Mouse (Mus musculus) mesoderm, embryonic 11.5 days (tissue): ENCODE results near the gene Fmo6.

Experiments used
- DNase-seq: peaks from one replicate; pipeline ENCODE4 v3.0.0-alpha.2; 2012; ENCODE audit warnings: low read depth, low spot score

Fmo6 gene

DNA sequence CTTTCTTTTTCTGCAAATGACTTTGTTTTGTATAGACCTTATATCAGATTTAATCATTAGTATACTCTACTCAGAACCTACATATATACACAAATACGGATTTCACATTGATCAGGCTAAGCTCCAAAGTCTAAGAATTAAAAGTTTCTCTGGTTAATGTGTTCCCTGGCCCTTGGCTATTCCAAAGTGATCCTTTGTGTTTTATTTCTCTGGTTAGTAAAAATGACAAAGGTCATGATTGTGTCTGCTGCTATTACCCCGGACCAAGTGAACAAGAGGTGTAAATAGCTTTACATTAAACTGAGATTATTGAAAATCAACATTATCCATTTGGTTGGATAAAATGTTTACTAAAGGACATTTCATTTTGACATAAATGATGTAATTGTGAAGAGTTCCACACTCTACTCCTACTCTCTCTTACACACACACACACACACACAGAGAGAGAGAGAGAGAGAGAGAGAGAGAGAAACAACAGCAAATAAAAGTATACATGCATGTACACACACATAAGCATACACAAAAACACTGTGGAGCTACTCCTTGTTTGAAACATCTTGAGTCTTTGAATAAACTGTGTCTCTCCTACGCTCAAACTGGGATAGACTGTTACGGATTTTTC, 22.3 kb downstream of the Fmo6 start:
- DNase-seq, result no peak

DNA sequence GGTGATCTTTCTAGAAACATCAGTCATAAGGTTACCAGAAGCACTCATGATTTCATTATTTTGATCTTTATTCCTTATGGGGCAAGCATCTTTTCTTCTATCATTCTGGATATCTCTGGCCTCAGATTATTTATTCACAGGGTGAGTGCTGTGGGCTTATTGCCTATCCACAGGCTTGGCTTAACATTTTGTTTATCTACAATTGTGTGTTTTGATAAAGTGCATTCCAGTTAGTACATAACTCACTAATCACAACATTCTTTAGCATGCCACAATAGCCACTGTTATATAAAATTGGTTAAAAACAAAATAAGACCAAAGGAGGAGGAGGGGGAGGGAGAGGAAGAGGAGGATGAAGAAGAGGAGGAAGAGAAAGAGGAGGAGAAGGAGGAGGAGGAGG, 25.2 kb downstream of the Fmo6 start:
- no peak for DNase-seq

DNA sequence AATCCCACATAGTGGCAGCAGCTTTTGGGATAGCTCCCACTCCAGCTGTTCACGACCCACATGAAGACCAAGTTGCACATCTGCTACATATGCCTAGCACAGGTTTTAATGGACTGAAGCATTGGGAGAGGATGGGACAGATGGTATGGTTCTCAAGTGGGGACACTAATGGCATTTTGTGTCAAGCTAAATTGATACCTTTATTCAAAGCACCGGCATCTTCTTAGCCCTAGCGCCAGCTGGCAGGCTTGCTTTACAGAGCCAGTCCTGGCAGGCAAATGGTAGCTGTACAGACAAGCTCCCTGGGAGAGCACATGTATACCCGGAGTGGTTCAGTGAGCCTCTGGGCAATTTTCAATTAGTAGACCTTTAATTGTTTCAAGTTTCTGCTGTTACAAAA, 35.4 kb downstream of the Fmo6 start:
- DNase-seq, result no peak

DNA sequence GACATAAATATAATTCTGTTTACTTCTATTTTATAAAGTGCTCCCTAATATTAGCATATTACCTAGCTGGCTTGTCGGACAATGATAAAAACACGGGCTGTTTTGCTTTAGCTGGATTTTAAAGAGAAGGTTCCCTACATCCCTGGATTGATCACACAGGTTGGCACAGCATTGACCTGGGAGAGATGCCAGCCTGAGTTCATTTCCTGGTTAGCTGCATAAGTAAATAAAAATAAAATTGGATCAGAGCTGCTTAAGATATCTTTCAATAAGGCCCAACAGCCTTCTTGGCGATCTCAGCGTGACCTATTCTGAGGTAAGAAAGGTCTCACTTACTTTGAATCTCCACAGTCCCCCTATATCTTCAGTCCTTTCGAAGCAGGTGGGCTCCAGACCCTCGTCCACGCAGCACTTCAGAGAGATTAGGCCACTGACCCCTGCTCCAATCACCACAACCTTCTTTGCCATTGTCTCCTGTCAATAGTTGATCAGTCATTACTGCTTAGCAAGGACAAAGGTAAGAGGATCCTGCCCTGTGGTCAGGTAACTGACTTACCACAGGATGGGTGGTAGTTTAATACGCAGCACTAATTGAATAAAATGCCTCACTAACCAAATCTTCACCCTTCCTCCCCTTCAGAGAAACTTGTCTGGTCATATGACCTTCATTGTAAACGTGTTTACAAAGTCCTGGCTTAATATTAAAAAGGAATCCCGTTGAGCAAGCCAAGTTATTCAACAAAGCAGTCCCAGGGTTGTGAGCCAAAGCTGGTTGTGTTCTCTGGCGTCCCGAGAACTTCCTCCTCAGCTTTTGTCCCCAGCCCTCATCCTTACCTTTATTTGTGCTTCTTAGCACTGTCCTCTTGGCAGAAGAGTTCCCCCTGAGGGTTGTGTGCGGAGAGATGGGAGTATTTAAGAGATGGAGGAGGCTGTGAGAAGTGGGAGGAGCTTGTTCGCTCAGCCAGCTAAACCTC, 39.2 kb downstream of the Fmo6 start, which contains the start of gene Fmo2:
Gene Fmo2, minus strand, starts transcription at position 889 of the 974 bp plus-strand sequence.
- DNase-seq, result no peak

DNA sequence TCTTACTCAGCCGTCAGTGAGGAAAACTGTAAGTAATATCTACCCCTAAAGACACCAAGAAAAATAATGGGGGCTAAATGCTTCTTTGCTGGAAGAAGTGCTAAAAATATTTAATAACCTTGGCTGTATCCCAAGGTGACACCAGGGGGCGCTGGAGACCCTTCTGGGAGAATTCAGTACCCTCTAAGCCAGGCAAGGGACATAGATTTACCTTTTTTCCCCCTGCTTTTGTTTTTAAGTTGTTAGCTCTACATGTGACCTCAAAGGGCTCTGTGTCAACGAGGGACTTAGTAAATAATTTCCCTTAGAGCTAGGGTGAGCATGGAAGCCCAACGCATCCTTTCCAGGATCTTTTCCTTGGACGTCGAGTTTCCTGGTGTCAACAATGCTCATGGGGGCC, 41.4 kb downstream of the Fmo6 start:
- peak; percentile 74 for DNase-seq

DNA sequence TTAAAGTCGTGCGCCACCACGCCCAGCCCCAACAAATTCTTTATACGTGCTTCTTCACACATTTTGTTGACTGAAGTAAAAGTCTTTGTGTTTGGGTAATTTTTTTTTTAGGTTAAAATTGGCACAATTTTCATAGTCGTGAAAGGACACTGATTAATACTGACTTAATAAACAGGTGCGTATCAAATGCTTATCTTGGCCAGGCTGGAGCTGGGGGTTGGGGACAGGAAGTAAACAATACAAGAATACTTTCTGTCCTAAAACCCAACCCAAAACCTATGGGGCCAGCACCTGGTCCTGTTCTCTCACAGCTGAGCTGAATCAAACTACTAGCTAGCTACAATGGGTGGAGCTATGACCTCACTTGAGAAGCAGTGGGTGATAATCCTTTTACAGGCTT, 44.3 kb downstream of the Fmo6 start:
- no peak for DNase-seq

DNA sequence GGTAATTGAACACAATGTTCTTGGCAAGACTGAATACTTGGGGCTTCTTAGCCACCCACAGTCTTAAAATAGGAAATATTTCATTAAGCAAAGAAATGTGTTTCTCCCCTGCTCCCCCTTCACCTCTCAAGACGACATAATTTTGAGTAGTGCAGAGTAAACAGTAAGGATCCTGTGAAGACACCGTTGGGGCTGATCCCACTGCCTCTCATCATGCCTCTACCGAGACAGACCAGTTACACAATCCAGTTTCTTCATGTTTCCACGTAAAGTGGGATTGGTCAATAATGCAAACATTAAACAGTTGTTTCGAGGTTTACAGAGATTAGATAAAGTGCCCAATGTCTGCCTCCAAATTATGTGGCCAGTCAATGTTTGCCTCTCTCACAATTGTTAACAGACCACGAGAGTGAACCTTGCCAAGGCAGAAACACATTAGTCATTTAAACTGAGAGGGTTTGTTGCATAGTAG, 45.3 kb downstream of the Fmo6 start:
- no peak for DNase-seq

DNA sequence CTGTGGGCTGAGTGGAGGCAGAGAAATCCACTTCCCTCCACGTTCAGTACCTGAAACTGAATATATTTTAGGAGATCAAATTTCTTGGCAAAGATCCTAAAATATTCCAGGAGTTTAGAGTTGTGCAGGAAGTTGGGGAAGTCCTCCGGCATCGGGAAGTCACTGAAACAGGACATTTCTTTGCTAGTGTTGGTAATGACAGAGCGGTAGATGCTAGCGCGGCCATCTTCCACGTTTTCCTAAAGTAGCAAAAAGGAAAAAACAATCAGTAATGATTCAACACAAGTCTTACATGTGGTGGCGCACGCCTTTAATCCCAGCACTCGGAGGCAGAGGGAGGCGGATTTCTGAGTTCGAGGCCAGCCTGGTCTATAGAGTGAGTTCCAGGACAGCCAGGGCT, 48.7 kb downstream of the Fmo6 start:
- DNase-seq, result no peak

DNA sequence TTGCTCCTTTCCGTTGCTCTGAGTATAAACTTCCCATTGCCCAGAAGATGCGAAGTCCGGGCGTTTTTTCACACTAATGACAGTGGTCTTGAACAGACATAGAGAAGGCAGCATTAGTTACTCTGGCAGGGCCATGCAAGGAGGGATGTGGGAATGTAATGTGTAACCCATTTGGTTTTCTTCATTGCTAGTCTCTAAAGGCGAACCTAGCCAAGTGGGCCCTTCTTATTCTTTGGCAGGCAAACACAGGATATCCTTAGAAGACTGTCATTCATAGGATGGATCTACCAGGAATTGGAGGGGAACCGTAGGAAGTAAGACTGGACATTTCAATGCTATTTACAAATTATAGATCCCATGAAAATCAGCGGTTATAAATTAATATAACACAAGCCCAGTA, 49.7 kb downstream of the Fmo6 start:
- no peak for DNase-seq

DNA sequence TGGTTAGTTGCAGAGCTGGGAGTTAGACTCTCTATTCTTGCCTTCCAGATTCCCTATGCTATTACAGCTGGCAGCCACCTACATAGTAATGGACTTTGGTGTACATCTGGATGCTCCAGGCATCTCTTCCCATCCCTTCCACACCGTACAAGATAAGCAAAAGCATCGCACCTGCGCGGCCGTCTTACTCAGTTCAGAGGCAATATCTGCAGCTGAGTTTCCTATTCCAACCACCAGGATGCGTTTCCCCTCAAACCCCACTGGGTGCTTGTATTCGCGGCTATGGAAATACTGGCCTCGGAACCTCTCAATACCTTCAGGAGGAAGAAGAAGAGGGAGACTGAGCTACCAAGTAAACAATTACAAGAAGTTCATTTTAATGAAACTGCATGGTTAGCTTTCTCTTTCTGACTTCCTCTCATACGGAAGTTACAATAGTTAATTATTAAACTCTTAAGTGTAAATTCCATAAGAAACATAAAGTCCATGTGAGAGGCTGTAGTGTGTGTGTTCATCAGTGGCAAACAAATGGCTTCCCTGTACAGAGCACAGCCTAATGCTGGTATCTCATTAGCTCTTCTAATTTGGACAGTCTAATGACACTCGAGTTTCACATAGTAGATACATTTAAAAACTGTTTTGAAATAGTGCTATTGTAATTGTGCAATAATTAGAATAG, 51.0 kb downstream of the Fmo6 start:
- DNase-seq, result no peak

DNA sequence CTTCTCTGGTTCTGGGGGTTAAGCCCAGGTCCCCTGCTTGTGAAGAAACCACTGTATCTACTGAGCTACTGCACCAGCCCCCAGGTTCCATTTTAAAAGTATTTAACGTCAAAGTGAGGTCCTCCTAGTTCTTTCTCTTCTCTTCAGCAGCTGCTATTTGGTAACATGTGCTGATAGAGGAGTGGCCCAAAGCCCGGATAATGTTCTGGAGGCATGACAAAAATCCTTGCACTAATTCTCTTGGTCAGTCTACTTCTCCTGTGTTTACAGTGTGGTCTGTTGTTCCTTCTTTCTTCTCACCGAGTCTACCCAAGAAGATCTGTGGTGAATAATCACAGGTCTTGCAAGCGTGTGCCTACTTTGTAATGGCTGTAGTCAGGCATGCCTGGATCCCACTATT, 54.6 kb downstream of the Fmo6 start:
- no peak for DNase-seq

DNA sequence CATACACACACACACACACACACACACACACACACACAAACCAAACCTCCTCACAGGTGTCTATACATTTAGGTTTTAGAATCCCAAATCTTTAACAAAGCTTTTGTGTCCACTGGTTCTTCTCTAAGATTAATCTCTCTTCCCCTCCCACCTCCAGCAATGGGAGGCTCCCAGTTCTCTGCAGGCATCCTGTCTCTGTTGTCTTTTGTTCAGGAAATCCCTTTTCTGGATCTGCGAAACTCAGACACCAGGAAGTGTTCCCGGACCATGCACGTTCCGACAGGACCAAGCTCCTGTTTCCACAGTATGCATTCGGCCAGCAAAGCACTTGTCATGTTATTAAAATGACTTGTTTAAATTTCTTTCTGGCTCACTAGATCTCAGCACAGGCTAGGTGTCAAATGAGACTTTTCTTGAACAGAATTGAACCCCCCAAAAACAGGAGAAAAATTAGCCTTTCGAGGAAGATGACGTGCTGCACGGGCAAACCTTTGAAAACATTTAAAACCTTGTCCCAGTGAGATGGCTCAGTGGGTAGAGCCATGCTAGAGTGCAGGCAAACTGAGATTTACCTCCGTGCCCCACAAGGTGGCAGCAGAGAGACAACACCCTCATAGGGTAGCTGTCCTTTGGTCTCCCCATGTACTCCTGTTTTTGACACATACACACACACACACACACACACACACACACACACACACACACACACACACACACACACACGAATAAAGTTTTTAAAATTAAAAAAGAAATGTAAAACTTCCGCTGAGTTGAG, 57.5 kb downstream of the Fmo6 start:
- peak; percentile 27 for DNase-seq

DNA sequence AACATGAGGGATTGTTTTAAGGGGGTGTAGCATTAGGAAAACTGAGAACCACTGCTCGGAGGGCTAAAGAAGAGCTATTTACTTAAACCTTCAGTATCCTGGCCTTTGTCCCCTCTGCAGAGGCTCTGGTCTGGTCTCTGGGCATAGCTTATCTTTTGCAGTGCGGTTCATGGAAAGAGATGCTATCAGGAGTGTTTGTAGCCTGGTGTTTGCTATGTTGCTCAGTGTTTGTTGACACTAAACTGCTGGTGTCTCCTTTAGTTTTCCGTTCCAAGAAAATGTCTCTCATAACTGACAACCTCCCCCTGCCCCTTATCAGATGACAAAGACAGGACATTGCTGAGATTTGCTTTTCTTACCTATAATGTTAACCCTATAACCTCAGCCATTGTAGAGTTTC, 62.2 kb downstream of the Fmo6 start:
- no peak for DNase-seq

DNA sequence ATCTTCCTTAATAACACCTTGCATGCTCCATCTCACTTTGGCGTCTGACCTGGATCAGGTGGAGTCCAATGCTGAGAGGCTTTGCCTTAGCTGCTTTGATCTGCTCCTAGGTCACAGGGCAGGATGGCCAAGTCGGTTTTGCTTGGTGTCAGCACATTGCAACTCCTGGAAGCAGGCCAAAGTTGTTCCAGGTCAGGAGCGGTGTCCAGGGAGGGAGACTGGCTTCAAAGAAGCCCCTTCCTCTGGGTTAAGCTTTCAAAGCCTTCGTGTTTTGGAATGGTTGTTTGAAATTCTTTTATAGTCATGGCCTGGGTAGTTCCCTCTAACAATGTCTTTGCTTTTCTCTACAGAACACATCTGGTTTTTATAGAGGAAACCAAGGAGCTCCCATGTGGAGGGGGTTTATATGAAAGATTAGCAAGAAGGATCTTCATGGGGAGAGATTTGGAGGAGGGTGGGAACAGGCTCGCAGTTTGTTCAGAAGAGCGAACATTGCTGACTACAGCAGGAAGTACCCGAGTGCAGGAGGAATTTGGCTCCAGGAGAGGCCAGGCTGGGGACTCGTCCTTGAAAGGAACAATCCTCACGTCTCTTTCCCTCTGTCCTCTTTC, 65.5 kb downstream of the Fmo6 start:
- DNase-seq, result peak; percentile 57

DNA sequence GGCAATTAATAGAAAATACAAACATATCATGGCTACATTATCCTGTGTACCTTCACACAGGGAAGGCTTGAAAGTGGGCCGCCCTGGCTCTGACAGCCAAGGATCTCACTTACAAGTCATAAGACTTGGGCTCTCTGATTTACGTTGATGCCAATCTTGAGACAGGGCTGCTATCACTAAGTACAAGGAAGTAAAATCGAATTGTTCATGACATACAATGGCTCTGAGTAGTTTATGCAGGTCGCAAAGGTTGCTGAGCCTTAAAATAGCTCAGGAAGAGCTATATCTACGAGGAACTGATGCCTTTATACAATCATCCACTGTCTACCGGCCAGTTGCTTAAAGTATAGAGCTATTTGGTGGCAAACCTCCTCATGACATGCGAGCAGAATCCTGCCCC, 66.3 kb downstream of the Fmo6 start:
- DNase-seq, result no peak

DNA sequence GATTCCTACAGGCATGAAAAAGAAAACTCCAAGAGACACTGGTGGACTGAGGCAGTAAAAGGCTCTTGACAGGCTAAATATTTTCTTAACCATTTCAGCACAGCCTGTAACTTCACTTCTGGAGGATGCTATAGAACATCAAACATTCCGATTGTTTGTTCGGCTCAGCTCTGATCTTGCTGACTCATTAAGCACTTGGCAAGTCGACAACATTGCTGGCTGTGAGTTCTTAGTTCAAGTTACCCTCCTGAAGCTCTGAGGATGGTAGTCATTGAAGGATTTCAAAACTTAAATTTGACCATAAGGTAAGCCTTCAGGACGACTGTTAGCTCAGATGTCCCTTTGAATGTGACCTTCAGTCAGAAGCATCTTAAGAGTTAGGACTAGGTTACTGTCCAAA, 69.9 kb downstream of the Fmo6 start:
- DNase-seq, result no peak
